Mouse (Mus musculus): ENCODE measurements around the gene Gm10401. TPM values are rescaled to one million over a fixed set of nuclear protein-coding genes. Genes with fewer than 3 reads are reported as not detected.
A peak's percentile ranks its signal among the peaks of the same experiment; 100 is the strongest.

Gene Gm10401
- polyA plus RNA-seq, 1 experiment from 2014 or later = 6.0 TPM

GRCm38 (mm10) chr5:115133358-115134066 is 35.4 kb upstream of the Gm10401 start:
- DNase-seq = no peak
- no peak for ATAC-seq
- no peaks in the 10 kb centered on the region for H3K9me3 ChIP-seq (ENCODE audit: low read length)
- peak overlapping the region; percentile 100 for H3K4me2 ChIP-seq (ENCODE audit: low read depth, low read length)
- peaks cover 4% of the 10 kb centered on the region; the same call in 1 of the 2 replicates for H3K36me3 ChIP-seq (replicated peaks; ENCODE audit: insufficient read depth, low read length)
- H3K9ac ChIP-seq (replicated peaks) = peak overlapping the region; percentile 79; the same call in 1 of the 2 replicates
- peak overlapping the region; percentile 94 for H3K4me3 ChIP-seq (ENCODE audit: low read depth, low read length)
- TF ChIP-seq EP300 (IDR thresholded peaks at IDR 0.05; ENCODE audit: low read depth) = no peak
- TF ChIP-seq CTCF (IDR thresholded peaks at IDR 0.05; ENCODE audit: low read depth) = no peak
- H3K27me3 ChIP-seq (ENCODE audit: insufficient read depth, low read length) = no peaks in the 10 kb centered on the region
- 51% methylated on average over 6 of the region's 6 CpGs for WGBS (ENCODE audit: insufficient replicate concordance)
- no peak overlapping the region for H3K27ac ChIP-seq (ENCODE audit: low read depth)
- peaks cover 17% of the 10 kb centered on the region for H3K4me1 ChIP-seq (ENCODE audit: insufficient read depth)

- Histone ChIP-seq H3K27ac (ENCODE audit: low read depth) (no peak overlapping the region), H3K4me2 (ENCODE audit: low read depth, low read length) (no peak overlapping the region)
- TF ChIP-seq EP300 (IDR thresholded peaks at IDR 0.05; ENCODE audit: low read depth) (no peak), CTCF (IDR thresholded peaks at IDR 0.05; ENCODE audit: low read depth) (no peak)
These were observed 34.4 kb upstream of the Gm10401 start for GRCm38 (mm10) chr5:115132465-115132864.

DNA sequence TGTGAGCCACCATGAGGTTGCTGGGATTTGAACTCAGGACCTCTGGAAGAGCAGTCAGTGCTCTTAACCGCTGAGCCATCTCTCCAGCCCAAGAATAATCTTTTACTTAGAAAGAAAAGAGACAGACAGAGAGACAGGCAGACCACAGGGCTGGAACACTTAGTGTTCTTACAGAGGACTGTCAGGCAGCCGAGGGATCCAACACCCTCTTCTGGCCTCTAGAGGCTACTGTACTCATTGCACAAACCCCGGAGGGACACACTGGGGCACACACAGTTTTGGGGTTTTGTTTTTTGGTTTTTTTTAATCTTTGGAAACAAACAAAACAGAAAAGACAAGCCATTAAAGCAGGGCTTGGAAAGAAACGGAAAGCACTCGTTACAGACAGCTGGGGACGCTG is 31.2 kb upstream of the Gm10401 start:
- Histone ChIP-seq H3K27me3 (ENCODE audit: insufficient read depth, low read length) (no peaks in the 10 kb centered on the region), H3K4me1 (ENCODE audit: insufficient read depth) (peaks cover 16% of the 10 kb centered on the region), H3K9ac (replicated peaks) (no peak overlapping the region), H3K4me2 (ENCODE audit: low read depth, low read length) (no peak overlapping the region), H3K4me3 (ENCODE audit: low read depth, low read length) (no peak overlapping the region), H3K36me3 (replicated peaks; ENCODE audit: insufficient read depth, low read length) (peaks cover 23% of the 10 kb centered on the region), H3K27ac (ENCODE audit: low read depth) (no peak overlapping the region), H3K9me3 (ENCODE audit: low read length) (no peaks in the 10 kb centered on the region)
- ATAC-seq (no peak), DNase-seq (no peak)
- TF ChIP-seq CTCF (IDR thresholded peaks at IDR 0.05; ENCODE audit: low read depth) (peak; percentile 17; the same call in 1 of the 2 replicates), EP300 (IDR thresholded peaks at IDR 0.05; ENCODE audit: low read depth) (no peak)
- 78% methylated on average over 6 of the region's 6 CpGs for WGBS (ENCODE audit: insufficient replicate concordance)

More at GRCm38 (mm10) chr5:115132465-115132864, 34.4 kb upstream of the Gm10401 start:
- Histone ChIP-seq H3K4me1 (ENCODE audit: insufficient read depth) (peaks cover 17% of the 10 kb centered on the region), H3K36me3 (replicated peaks; ENCODE audit: insufficient read depth, low read length) (peaks cover 9% of the 10 kb centered on the region; the same call in 1 of the 2 replicates), H3K9me3 (ENCODE audit: low read length) (no peaks in the 10 kb centered on the region), H3K9ac (replicated peaks) (no peak overlapping the region), H3K27me3 (ENCODE audit: insufficient read depth, low read length) (no peaks in the 10 kb centered on the region), H3K4me3 (ENCODE audit: low read depth, low read length) (no peak overlapping the region)
- WGBS (ENCODE audit: insufficient replicate concordance) = 85% methylated on average over 8 of the region's 8 CpGs
- DNase-seq (no peak), ATAC-seq (no peak)

DNA sequence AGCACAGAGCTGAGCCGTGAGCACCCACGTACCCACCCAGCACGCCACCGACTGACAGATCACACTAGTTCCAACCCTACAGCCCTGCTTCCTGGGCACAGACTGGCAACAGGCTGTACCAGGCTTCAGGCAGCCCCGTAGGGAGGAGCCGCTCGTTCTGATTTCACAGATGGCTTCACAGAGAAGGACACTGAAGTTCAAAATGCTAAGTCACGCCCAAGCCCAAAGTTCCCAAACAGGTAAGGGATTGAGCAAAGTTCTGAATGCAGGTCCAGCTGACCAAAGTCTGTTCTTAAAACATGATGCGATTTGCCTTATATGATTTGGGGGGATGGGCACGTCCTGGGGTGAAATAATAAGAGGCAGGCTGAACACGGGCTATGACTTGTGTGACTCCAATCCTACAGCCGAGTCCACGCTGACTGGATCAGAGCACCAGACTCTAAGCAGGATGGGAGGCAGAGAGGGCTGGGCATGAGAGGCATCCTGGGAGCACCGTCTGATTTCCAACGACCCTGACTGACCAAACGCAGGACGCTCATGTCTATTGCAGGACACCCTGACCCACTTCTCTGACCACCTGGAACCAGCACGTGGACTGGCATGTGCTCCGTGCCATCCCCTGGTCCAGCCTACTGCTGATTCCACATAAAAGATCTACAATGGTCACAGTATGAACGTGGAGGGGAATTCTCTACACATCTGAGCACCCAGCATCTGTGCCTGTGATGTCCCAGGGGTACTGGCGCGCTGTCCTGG is 29.5 kb upstream of the Gm10401 start:
- Histone ChIP-seq H3K9me3 (ENCODE audit: low read length) (no peaks in the 10 kb centered on the region), H3K4me2 (ENCODE audit: low read depth, low read length) (no peak overlapping the region), H3K9ac (replicated peaks) (no peak overlapping the region), H3K4me1 (ENCODE audit: insufficient read depth) (peaks cover 1% of the 10 kb centered on the region; the same call in 1 of the 2 replicates), H3K27ac (ENCODE audit: low read depth) (no peak overlapping the region), H3K4me3 (ENCODE audit: low read depth, low read length) (no peak overlapping the region), H3K27me3 (ENCODE audit: insufficient read depth, low read length) (no peaks in the 10 kb centered on the region), H3K36me3 (replicated peaks; ENCODE audit: insufficient read depth, low read length) (peaks cover 27% of the 10 kb centered on the region)
- WGBS (ENCODE audit: insufficient replicate concordance) = 87% methylated on average over 22 of the region's 22 CpGs
- TF ChIP-seq EP300 (IDR thresholded peaks at IDR 0.05; ENCODE audit: low read depth) (no peak), CTCF (IDR thresholded peaks at IDR 0.05; ENCODE audit: low read depth) (no peak)
- DNase-seq (no peak), ATAC-seq (no peak)

GRCm38 (mm10) chr5:115126578-115127312 is 28.6 kb upstream of the Gm10401 start:
- Histone ChIP-seq H3K4me3 (ENCODE audit: low read depth, low read length) (no peak overlapping the region), H3K9me3 (ENCODE audit: low read length) (no peaks in the 10 kb centered on the region), H3K27me3 (ENCODE audit: insufficient read depth, low read length) (no peaks in the 10 kb centered on the region), H3K4me2 (ENCODE audit: low read depth, low read length) (no peak overlapping the region), H3K4me1 (ENCODE audit: insufficient read depth) (no peaks in the 10 kb centered on the region), H3K27ac (ENCODE audit: low read depth) (no peak overlapping the region), H3K36me3 (replicated peaks; ENCODE audit: insufficient read depth, low read length) (peaks cover 27% of the 10 kb centered on the region), H3K9ac (replicated peaks) (no peak overlapping the region)
- ATAC-seq = 0 out of 2 replicates have a peak, but pooled peaks have one; percentile 17
- TF ChIP-seq CTCF (IDR thresholded peaks at IDR 0.05; ENCODE audit: low read depth) (no peak), EP300 (IDR thresholded peaks at IDR 0.05; ENCODE audit: low read depth) (no peak)
- peak; percentile 14 for DNase-seq
- WGBS (ENCODE audit: insufficient replicate concordance) = 82% methylated on average over 28 of the region's 28 CpGs

Data from liver, postnatal 0 days (tissue).